Mouse (Mus musculus) liver, embryonic 16.5 days (tissue): ENCODE results near the gene Cavin4. TPM values are rescaled to one million over a fixed set of nuclear protein-coding genes. Genes with fewer than 3 reads are reported as not detected.

Experiments used
- ATAC-seq: fragments of 200-750 bp; cut with Nextera tagmentation; 2 replicates; pipeline ENCODE4 v1.8.0; 2017; ENCODE audit warnings: low read depth, mild to moderate bottlenecking, moderate number of reproducible peaks, moderate library complexity
- H3K27ac ChIP-seq: fragments of 300-500 bp; sonication (generic); 2 replicates; pipeline ENCODE4 v1.5.1; 2014; ENCODE audit warnings: mild to moderate bottlenecking, low read length
- H3K27me3 ChIP-seq: fragments of 300-500 bp; sonication (generic); 2 replicates; pipeline ENCODE4 v1.6.1; 2014; ENCODE audit warnings: low read depth, low read length, mixed read lengths; ENCODE audit not compliant: control insufficient read depth, insufficient read depth
- H3K36me3 ChIP-seq: fragments of 300-500 bp; sonication (generic); 2 replicates; pipeline ENCODE4 v1.6.1; 2014; ENCODE audit warnings: mild to moderate bottlenecking; ENCODE audit not compliant: control insufficient read depth, insufficient read depth
- H3K4me1 ChIP-seq: fragments of 300-500 bp; sonication (generic); 2 replicates; pipeline ENCODE4 v1.6.1; 2014; ENCODE audit warnings: low read depth, low read length, mixed read lengths; ENCODE audit not compliant: control insufficient read depth
- H3K4me2 ChIP-seq: fragments of 300-500 bp; sonication (generic); 2 replicates; pipeline ENCODE4 v1.6.1; 2014; ENCODE audit warnings: low read depth, low read length, mixed read lengths
- H3K4me3 ChIP-seq: fragments of 300-500 bp; sonication (generic); 2 replicates; pipeline ENCODE4 v1.5.1; 2014; ENCODE audit warnings: low read depth, mild to moderate bottlenecking, low read length
- H3K9ac ChIP-seq: fragments of 300-500 bp; sonication (generic); 2 replicates; pipeline ENCODE4 v1.6.1; 2014; ENCODE audit warnings: low read depth, low read length
- H3K9me3 ChIP-seq: fragments of 300-500 bp; sonication (generic); replicated peaks from 2 replicates; pipeline ENCODE4 v1.6.1; 2016; ENCODE audit warnings: low read length; ENCODE audit not compliant: control insufficient read depth
- WGBS: fragments of 180-500 bp; shearing (Covaris S2); extraction: QIAGEN DNeasy Blood & Tissue Kit; methylation state at CpG from one replicate; pipeline ENCODE4 v1.1.7; 2014; ENCODE audit not compliant: insufficient replicate concordance; 5-methylcytosine and 5-hydroxymethylcytosine counted together
- polyA plus RNA-seq: library from polyadenylated mRNA; unstranded; fragments of >200 nt; fragmentation: Nextera tagmentation; extraction: Ambion mirVana; gene quantifications from 2 replicates; pipeline ENCODE4 v1.2.1, GENCODE M21; 2015

Gene Cavin4
- polyA plus RNA-seq, 1 experiment from 2014 or later = 1.0 TPM

DNA sequence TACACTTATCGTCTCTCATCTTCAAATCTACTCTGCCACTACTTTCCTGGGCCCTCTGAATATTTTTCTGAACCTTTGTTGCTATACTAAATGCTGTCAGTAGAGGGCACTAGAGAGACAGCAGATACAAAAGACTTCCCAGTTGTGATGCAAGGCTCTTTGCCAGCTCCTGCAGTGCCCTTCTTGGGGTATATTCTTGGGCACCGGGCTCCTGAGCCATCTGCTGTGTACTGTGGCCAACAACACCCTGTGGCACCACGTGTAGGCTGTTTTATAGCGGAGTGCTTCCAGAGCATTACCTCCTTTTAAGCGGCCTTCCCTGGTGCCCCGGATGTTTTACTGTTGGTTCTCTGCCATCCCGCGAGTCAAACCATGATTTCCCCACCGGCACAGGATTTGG, 27.3 kb downstream of the Cavin4 start:
- no peaks in the 10 kb centered on the region for H3K27me3 ChIP-seq
- no peak overlapping the region for H3K4me3 ChIP-seq
- H3K4me2 ChIP-seq = no peak overlapping the region
- no peaks in the 10 kb centered on the region for H3K4me1 ChIP-seq
- H3K9me3 ChIP-seq = no peaks in the 10 kb centered on the region
- no peak overlapping the region for H3K9ac ChIP-seq
- 66% methylated on average over 9 of the region's 9 CpGs for WGBS
- no peak overlapping the region for H3K27ac ChIP-seq
- ATAC-seq = no peak
- no peaks in the 10 kb centered on the region for H3K36me3 ChIP-seq

GRCm38 (mm10) chr4:48691793-48692437, 28.6 kb downstream of the Cavin4 start:
- Histone ChIP-seq H3K9ac (no peak overlapping the region), H3K36me3 (no peaks in the 10 kb centered on the region), H3K4me2 (no peak overlapping the region), H3K4me1 (no peaks in the 10 kb centered on the region), H3K9me3 (no peaks in the 10 kb centered on the region), H3K27me3 (no peaks in the 10 kb centered on the region), H3K27ac (no peak overlapping the region), H3K4me3 (no peak overlapping the region)
- ATAC-seq = no peak
- WGBS = 37% methylated on average over 7 of the region's 7 CpGs

DNA sequence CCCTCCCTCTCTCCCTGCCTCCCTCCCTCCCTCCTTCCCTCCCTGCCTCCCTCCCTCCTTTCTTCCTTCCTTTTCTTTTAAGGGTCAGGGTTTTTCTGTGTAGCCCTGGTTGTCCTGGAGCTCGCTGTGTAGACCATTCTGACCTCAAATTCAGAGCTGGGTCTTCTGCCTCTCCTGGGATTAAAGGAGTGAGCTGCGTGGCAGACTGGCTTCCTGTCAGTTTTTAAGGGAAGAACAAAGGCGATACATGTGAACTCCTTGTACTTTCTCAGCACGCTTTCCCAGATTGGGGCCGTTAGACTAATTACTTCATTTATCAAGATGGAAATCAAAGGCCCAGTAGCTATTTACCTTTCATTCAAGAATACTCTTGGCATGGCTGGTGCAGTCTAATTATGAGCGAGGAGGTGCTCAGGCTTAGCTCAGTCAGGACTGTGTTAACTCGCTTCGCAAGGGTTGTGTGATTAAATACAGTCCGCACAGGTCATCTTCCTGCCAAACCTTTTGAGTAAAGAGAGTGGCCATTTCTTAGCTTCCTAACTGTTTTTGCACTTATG, 29.5 kb downstream of the Cavin4 start:
- H3K27ac ChIP-seq = no peak overlapping the region
- WGBS = 60% methylated on average over 9 of the region's 9 CpGs
- H3K4me1 ChIP-seq = no peaks in the 10 kb centered on the region
- no peak overlapping the region for H3K9ac ChIP-seq
- no peaks in the 10 kb centered on the region for H3K36me3 ChIP-seq
- no peak overlapping the region for H3K4me3 ChIP-seq
- no peak overlapping the region for H3K4me2 ChIP-seq
- H3K9me3 ChIP-seq = no peaks in the 10 kb centered on the region
- no peaks in the 10 kb centered on the region for H3K27me3 ChIP-seq
- ATAC-seq = no peak

DNA sequence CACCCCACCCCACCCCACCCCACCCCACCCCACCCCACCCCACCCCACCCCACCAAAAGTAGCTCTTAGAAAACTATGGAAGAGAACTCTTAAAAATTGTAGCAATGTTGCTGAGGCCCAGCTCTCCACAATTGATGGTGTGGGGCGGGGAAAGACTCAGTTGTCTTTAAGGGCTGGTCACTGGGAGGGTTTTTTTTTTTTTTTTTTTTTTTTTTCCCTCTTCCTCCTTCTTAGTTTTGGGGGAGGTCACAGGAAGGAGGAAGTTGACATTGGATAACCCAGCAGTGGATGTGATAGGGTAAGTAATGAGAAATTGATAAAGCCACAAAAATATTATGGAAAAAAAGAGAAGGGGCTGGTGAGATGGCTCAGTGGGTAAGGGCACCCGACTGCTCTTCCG, 33.4 kb downstream of the Cavin4 start:
- Histone ChIP-seq H3K27me3 (no peaks in the 10 kb centered on the region), H3K9me3 (no peaks in the 10 kb centered on the region), H3K36me3 (no peaks in the 10 kb centered on the region), H3K27ac (no peak overlapping the region), H3K4me3 (no peak overlapping the region), H3K4me2 (no peak overlapping the region), H3K4me1 (no peaks in the 10 kb centered on the region), H3K9ac (no peak overlapping the region)
- 67% methylated on average over 3 of the region's 3 CpGs for WGBS
- no peak for ATAC-seq

DNA sequence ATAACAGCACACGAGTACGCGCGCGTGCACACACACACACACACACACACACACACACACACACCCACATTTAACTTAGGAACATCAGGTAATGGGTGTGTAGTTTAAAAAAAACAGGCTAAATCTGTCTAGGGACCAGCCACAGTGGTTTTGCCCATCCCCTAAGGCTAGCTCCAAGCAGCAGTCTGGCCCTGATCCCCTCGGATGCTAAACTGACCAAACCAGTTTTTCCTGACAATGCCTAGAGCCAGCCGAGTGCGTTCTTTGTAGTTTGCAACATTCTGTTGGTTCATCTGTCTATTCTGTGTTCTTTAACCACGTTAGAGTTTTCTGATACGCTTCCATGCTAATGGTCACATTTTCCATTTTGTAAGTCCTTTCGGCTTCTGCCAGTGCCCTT, 34.0 kb downstream of the Cavin4 start:
- no peak overlapping the region for H3K4me2 ChIP-seq
- H3K27ac ChIP-seq = no peak overlapping the region
- no peak for ATAC-seq
- 54% methylated on average over 11 of the region's 11 CpGs for WGBS
- no peak overlapping the region for H3K9ac ChIP-seq
- H3K9me3 ChIP-seq = no peaks in the 10 kb centered on the region
- H3K4me1 ChIP-seq = no peaks in the 10 kb centered on the region
- no peaks in the 10 kb centered on the region for H3K36me3 ChIP-seq
- H3K27me3 ChIP-seq = no peaks in the 10 kb centered on the region
- H3K4me3 ChIP-seq = no peak overlapping the region

- Histone ChIP-seq H3K4me3 (no peak overlapping the region), H3K4me1 (no peaks in the 10 kb centered on the region), H3K4me2 (no peak overlapping the region), H3K9ac (no peak overlapping the region), H3K27me3 (no peaks in the 10 kb centered on the region), H3K36me3 (no peaks in the 10 kb centered on the region), H3K27ac (no peak overlapping the region), H3K9me3 (no peaks in the 10 kb centered on the region)
- WGBS = 57% methylated on average over 8 of the region's 8 CpGs
- ATAC-seq = no peak
These were observed 52.7 kb downstream of the Cavin4 start for GRCm38 (mm10) chr4:48715865-48716650.

DNA sequence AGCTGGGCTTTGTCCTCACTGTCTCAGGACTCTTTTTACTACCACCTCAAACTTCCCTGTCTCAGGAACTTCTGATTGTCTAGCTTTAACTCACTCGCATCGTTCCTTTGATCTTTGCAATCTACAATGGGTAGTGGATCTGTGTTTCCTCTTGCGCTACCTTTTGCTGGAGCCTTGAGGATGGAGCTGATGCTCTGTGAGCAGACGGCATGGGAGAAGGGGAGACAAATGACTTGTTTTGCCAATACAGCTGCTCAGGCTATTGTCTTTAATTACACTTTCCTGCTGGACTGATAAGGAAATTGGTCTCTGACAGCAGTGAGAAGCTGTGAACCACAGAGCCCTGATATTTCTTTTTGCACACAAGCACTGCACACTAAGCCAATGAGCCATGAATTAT, 53.5 kb downstream of the Cavin4 start:
- Histone ChIP-seq H3K27ac (no peak overlapping the region), H3K4me2 (no peak overlapping the region), H3K9ac (no peak overlapping the region), H3K36me3 (no peaks in the 10 kb centered on the region), H3K4me1 (no peaks in the 10 kb centered on the region), H3K9me3 (no peaks in the 10 kb centered on the region), H3K27me3 (no peaks in the 10 kb centered on the region), H3K4me3 (no peak overlapping the region)
- no peak for ATAC-seq
- WGBS = 41% methylated on average over 4 of the region's 4 CpGs
